Mouse (Mus musculus) liver, embryonic 12.5 days (tissue): ENCODE results near the gene Scyl1. TPM values are rescaled to one million over a fixed set of nuclear protein-coding genes. Genes with fewer than 3 reads are reported as not detected.

ENCODE experiments used
- ATAC-seq: fragments of 200-750 bp; cut with Nextera tagmentation; 2 replicates; pipeline ENCODE4 v1.8.0; 2017; ENCODE audit warnings: moderate number of reproducible peaks, mild to moderate bottlenecking, moderate library complexity
- H3K27ac ChIP-seq: fragments of 300-500 bp; sonication (generic); 2 replicates; pipeline ENCODE4 v1.5.1; 2016; ENCODE audit warnings: mild to moderate bottlenecking
- H3K27me3 ChIP-seq: fragments of 300-500 bp; sonication (generic); replicated peaks from 2 replicates; pipeline ENCODE4 v1.6.1; 2016; ENCODE audit warnings: mild to moderate bottlenecking, moderate library complexity
- H3K36me3 ChIP-seq: fragments of 300-500 bp; sonication (generic); 2 replicates; pipeline ENCODE4 v1.6.1; 2016; ENCODE audit warnings: mild to moderate bottlenecking, moderate library complexity
- H3K4me1 ChIP-seq: fragments of 300-500 bp; sonication (generic); 2 replicates; pipeline ENCODE4 v1.6.1; 2016
- H3K4me2 ChIP-seq: fragments of 300-500 bp; sonication (generic); 2 replicates; pipeline ENCODE4 v1.6.1; 2016; ENCODE audit warnings: mild to moderate bottlenecking, moderate library complexity
- H3K4me3 ChIP-seq: fragments of 300-500 bp; sonication (generic); 2 replicates; pipeline ENCODE4 v1.5.1; 2016; ENCODE audit warnings: mild to moderate bottlenecking, moderate library complexity
- H3K9ac ChIP-seq: fragments of 300-500 bp; sonication (generic); 2 replicates; pipeline ENCODE4 v1.6.1; 2016; ENCODE audit warnings: mild to moderate bottlenecking, moderate library complexity
- H3K9me3 ChIP-seq: fragments of 300-500 bp; sonication (generic); replicated peaks from 2 replicates; pipeline ENCODE4 v1.6.1; 2016; ENCODE audit warnings: mild to moderate bottlenecking, moderate library complexity
- WGBS: fragments of 180-500 bp; shearing (Covaris S2); methylation state at CpG from one replicate; pipeline ENCODE4 v1.1.7; 2016; ENCODE audit not compliant: insufficient replicate concordance; 5-methylcytosine and 5-hydroxymethylcytosine counted together
- polyA plus RNA-seq: library from polyadenylated mRNA; unstranded; fragments of >200 nt; fragmentation: Nextera tagmentation; extraction: Ambion mirVana; gene quantifications from 2 replicates; pipeline ENCODE4 v1.2.1, GENCODE M21; 2016

The Scyl1 gene
- polyA plus RNA-seq, 1 experiment from 2014 or later, result 39.7 TPM

DNA sequence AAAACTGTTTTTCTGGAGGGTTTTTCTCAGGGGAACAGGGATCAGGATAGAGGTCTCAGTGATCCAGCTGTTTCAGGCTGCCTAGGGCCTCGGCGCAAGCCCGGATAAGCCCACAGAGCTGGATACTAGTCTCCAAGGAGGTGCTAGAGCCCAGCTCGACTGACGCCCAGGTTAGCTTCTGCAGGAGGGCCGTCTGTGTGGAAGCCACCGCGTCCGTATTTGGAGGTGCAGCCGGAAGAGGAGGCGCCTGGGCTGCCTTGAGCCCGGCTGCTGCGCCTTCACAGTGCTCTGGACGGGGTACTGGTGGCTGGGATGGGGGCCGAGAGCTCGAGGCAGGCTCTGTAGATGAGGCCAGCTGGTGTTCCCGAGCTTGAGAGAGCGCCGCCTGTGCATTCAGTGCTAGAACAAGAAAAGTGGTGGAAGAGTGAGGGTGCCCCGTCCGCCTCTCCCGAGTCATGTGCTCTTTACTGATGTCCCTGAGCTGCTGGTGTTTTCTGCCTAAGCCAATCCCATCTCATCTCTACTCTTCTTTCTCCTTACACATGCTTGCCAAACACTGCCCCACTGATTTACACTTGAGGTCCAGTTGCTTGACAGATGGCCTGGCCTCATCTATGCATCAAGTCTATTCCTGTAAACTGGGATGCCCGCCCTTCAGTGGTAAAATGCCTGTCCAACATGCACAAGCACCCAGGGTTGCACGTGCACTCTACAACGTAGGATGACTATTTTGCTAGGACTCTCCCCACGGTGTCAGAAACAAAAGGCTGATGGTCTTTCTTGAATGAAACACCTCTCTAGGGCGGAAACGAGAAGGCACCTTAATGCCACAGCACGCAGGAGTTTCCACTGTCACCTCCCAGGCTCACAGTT, 40.7 kb downstream of the Scyl1 start:
- peaks cover 10% of the 10 kb centered on the region for H3K36me3 ChIP-seq
- peak overlapping the region; percentile 55 for H3K27ac ChIP-seq
- H3K9me3 ChIP-seq, result no peaks in the 10 kb centered on the region
- H3K4me2 ChIP-seq, result peak overlapping the region; percentile 92
- ATAC-seq, result no peak
- peaks cover 53% of the 10 kb centered on the region for H3K4me1 ChIP-seq
- H3K9ac ChIP-seq, result peak overlapping the region; percentile 79
- H3K27me3 ChIP-seq, result peaks cover 20% of the 10 kb centered on the region
- 65% methylated on average over 29 of the region's 29 CpGs for WGBS
- peak overlapping the region; percentile 73 for H3K4me3 ChIP-seq

DNA sequence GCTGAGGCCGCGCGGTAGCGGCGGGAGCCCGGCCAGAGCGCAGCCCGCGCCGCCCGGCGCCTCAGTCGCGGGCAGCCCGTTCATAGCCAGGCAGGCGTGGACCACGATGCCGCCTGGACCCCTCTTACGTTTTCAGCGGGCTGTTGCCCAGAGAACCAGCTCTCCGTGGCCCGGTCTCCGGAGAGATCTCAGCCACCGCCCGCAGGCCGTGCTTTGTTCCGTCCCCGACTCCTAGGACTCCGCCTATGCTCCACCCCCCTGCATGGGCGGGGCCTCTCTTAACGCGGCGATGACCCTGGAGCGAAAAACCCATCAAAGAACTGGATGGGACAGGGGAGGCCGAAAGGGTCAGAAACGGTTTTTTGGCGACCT, 41.8 kb downstream of the Scyl1 start, which contains the start of gene Fam89b:
TSS of gene Fam89b (minus strand) at position 210 of the 372 bp plus-strand sequence.
- peak within 1 kb of the TSS; percentile 98 for H3K9ac ChIP-seq
- H3K9me3 ChIP-seq, result no peaks in the 10 kb centered on the region
- H3K27ac ChIP-seq, result peak within 1 kb of the TSS; percentile 97
- H3K36me3 ChIP-seq, result peaks cover 11% of the 10 kb centered on the region
- peaks cover 9% of the 10 kb centered on the region; the same call in 1 of the 2 replicates for H3K27me3 ChIP-seq
- peaks cover 62% of the 10 kb centered on the region for H3K4me1 ChIP-seq
- WGBS, result under 1% methylated on average over 37 of the region's 37 CpGs
- H3K4me2 ChIP-seq, result peak within 1 kb of the TSS; percentile 92
- peak; percentile 62 for ATAC-seq
- H3K4me3 ChIP-seq, result peak within 1 kb of the TSS; percentile 87

DNA sequence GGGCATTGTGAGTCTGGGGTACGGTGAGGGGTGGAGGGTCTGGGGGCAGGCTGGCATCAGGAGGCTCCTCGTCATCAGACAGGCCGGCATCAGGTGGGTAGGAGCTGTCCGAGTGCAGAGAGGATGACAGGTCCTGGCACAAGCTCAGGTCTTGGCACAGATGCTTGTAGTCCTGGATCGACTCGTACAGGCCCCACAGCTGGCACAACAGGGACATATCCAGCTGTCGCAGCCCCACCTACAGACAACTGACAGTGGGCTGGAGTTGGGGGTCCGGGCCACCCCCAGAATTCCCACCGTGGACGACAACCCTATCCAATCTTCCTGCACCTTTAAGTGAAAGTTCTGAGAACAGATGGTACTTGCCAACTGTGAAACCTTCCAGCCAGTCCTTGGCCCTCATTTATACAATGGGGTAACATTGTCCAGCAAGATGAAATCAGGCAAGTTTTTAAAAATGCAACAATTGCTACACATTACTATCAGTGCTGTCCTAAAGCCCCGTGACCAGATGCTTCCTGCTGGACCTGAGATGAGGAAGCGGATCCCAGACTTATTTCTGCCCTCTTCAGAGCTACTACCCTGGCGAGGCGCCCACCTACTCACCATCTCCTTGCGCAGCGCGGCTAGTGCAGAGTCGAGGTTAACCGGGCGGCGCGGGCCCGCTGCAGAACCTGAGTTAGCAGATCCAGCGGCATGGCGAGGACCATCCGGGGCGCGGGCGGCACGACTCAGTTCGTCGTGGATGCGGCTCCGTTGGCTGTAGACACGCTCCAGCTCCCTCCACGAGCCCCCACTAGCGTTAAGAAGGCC, 42.4 kb downstream of the Scyl1 start:
- 12% methylated on average over 37 of the region's 37 CpGs for WGBS
- no peak for ATAC-seq
- peaks cover 68% of the 10 kb centered on the region for H3K4me1 ChIP-seq

DNA sequence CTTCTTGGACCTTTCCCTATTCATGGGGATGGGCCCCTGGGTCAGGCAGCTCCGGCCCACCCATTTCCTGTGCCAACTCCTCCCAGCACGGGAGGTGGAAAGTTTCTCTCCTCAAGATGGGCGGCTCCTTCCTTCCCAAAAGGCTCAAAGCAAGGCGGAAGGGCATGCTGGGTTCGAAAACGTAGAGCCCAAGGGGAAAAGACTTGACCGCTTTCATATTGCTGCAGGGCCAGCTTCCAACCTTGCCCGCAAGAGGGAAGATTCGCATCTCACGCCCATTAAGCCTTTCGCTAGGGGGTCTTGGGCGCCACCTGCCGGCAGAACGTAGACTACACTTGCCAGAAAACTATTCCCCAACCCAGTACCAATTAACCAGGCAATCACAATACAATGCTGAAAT, 43.5 kb downstream of the Scyl1 start:
- no peaks in the 10 kb centered on the region for H3K27me3 ChIP-seq
- H3K4me2 ChIP-seq, result peak overlapping the region; percentile 92
- peak overlapping the region; percentile 97 for H3K27ac ChIP-seq
- 1% methylated on average over 14 of the region's 14 CpGs for WGBS
- H3K9ac ChIP-seq, result peak overlapping the region; percentile 98
- H3K4me3 ChIP-seq, result peak overlapping the region; percentile 87
- no peaks in the 10 kb centered on the region for H3K9me3 ChIP-seq
- ATAC-seq, result no peak
- peaks cover 28% of the 10 kb centered on the region for H3K36me3 ChIP-seq
- peaks cover 79% of the 10 kb centered on the region for H3K4me1 ChIP-seq

More for the DNA sequence above, 42.4 kb downstream of the Scyl1 start:
- Histone ChIP-seq H3K4me3 (peak overlapping the region; percentile 87), H3K4me2 (peak overlapping the region; percentile 92), H3K27me3 (0 out of 2 replicates have a peak, but pooled peaks cover 3% of the 10 kb centered on the region), H3K9me3 (no peaks in the 10 kb centered on the region), H3K9ac (peak overlapping the region; percentile 98), H3K36me3 (peaks cover 17% of the 10 kb centered on the region), H3K27ac (peak overlapping the region; percentile 97)

DNA sequence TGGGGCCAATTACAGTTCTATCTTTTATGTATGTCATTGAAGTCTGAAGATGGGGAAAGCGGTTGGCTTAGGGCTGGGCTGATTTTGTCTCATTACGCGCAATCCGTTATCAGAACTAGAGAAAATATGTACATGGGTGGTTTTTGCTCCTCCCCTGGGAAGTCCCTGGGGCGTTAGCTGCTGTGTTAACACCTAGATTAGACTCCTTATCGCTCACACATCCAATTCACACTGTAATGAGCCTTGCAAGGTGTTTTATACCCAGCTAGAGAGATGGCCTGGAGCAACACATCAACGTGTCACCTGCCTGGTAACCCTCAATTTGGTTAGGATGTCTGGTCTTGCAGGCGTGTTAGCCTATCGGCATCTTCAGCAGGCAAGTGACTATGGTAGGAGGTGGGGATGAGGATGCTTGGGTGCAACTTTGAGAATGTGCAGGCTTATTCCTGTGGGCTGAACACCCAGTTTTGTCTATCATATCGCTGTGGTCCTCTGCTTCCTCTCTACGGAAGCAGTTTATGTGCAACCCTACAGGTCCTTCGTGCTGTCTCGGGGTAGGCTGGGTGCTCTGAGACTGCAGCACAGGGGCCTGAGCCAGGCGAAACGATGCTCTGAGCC, 44.1 kb downstream of the Scyl1 start:
- Histone ChIP-seq H3K4me2 (peak overlapping the region; percentile 92), H3K27me3 (no peaks in the 10 kb centered on the region), H3K36me3 (peaks cover 34% of the 10 kb centered on the region), H3K9me3 (no peaks in the 10 kb centered on the region), H3K4me1 (peaks cover 84% of the 10 kb centered on the region), H3K4me3 (peak overlapping the region; percentile 87), H3K27ac (peak overlapping the region; percentile 97), H3K9ac (peak overlapping the region; percentile 98)
- 26% methylated on average over 15 of the region's 15 CpGs for WGBS
- ATAC-seq, result peak; percentile 62

DNA sequence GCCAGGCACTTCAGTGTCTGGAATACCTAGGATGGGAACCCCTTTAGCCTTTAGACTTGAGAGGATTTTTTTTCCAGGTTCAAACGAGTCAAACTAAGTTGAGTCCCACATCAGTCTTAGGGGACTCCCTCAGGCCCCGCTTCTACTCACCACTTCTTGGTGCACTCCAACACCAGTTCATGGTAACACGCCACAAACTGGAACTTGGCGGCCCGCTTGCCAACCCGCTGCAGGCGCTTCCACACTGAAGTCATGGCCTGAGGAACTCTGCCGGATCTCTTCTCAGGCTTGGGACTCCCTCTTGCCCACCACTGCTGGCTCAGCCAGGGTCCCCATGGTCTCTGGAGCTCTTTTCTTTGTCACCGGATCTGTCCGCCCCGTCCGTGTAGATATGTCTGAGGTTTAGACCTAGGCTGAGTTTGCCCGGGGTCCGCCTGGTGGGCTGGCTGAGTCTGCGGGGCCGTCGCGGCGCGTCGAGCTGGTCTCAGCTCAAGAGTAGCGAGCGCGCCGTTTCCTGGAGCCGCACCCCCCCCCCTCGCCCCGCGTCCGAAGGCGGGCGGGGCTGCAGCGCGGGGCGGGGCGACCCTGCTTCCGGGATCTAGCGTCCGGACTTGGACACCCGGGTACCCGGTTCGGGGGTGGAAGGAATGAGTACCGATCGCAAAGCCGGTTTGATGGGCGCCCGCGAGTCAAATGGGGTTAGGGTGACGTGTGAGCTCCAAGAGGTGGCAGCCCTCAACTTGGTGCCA, 45.3 kb downstream of the Scyl1 start, which contains the start of gene Ehbp1l1:
TSS of gene Ehbp1l1 (minus strand) at position 551 of the 749 bp plus-strand sequence.
- H3K9ac ChIP-seq, result peak within 1 kb of the TSS; percentile 98
- ATAC-seq, result peak; percentile 35
- H3K4me3 ChIP-seq, result peak within 1 kb of the TSS; percentile 87
- peak within 1 kb of the TSS; percentile 97 for H3K27ac ChIP-seq
- peak within 1 kb of the TSS; percentile 92 for H3K4me2 ChIP-seq
- H3K36me3 ChIP-seq, result peaks cover 45% of the 10 kb centered on the region
- no peaks in the 10 kb centered on the region for H3K27me3 ChIP-seq
- H3K4me1 ChIP-seq, result peaks cover 84% of the 10 kb centered on the region
- WGBS, result 2% methylated on average over 49 of the region's 49 CpGs
- H3K9me3 ChIP-seq, result no peaks in the 10 kb centered on the region

DNA sequence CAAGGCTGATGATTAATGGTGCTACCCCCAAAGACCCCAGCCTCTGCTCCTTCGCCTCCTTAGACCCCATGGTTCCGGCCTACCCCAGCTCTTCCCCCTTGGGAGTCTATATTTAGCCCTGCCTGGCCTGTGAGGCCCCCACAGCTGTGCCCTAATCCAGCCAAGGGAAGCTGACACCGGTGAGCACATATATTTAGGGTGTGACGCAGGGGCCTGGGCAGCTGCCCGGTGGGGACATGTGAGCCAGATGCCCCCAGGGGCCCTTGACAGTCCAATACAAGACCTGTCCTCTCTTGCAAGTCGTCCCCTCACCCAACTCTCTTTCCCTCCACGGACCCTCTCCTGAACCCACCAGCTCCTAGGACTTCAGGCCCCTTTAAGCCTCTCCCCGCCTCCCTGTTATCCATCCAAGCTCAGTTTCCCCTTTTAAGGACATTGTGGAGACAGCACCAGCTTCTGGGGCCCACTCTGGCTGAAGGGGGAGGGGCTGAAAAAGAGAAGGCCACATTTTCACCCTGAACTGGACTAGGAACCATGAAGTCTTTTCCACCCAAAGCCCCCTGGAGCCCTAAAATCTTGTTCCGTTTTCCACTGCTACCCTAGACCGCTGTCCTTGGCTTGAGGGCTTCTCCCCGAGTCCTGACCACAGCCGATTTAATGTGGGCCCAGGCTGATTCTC, 46.1 kb downstream of the Scyl1 start:
- peak overlapping the region; percentile 87 for H3K4me3 ChIP-seq
- WGBS, result 14% methylated on average over 12 of the region's 12 CpGs
- H3K36me3 ChIP-seq, result peaks cover 49% of the 10 kb centered on the region
- no peak for ATAC-seq
- H3K27me3 ChIP-seq, result no peaks in the 10 kb centered on the region
- H3K4me1 ChIP-seq, result peaks cover 84% of the 10 kb centered on the region
- H3K9ac ChIP-seq, result peak overlapping the region; percentile 98
- peak overlapping the region; percentile 92 for H3K4me2 ChIP-seq
- no peaks in the 10 kb centered on the region for H3K9me3 ChIP-seq
- peak overlapping the region; percentile 97 for H3K27ac ChIP-seq

DNA sequence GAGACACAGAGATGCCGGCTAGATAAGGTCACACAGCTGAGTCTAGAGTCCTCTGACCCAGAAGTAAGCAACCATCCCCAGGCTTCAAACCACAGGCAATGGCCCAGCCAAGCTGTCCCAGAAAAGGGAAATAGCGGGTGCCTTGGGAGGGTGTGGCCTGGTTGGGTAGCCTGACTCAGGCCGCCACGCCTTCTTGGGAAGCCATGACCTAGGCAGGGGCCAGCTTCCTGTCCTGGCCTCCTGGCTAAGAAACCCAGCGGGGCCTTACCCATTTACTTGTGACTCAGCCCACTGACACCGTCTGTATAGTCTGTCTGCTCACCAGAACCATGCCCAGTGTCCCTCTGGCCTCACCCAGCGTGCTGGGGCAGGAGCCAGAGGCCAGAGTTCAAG, 46.7 kb downstream of the Scyl1 start:
- H3K4me3 ChIP-seq, result peak overlapping the region; percentile 87
- peak; percentile 61 for ATAC-seq
- WGBS, result 19% methylated on average over 7 of the region's 7 CpGs
- peaks cover 81% of the 10 kb centered on the region for H3K4me1 ChIP-seq
- no peaks in the 10 kb centered on the region for H3K9me3 ChIP-seq
- peak overlapping the region; percentile 98 for H3K9ac ChIP-seq
- H3K27me3 ChIP-seq, result no peaks in the 10 kb centered on the region
- peak overlapping the region; percentile 92 for H3K4me2 ChIP-seq
- peaks cover 53% of the 10 kb centered on the region for H3K36me3 ChIP-seq
- peak overlapping the region; percentile 97 for H3K27ac ChIP-seq

DNA sequence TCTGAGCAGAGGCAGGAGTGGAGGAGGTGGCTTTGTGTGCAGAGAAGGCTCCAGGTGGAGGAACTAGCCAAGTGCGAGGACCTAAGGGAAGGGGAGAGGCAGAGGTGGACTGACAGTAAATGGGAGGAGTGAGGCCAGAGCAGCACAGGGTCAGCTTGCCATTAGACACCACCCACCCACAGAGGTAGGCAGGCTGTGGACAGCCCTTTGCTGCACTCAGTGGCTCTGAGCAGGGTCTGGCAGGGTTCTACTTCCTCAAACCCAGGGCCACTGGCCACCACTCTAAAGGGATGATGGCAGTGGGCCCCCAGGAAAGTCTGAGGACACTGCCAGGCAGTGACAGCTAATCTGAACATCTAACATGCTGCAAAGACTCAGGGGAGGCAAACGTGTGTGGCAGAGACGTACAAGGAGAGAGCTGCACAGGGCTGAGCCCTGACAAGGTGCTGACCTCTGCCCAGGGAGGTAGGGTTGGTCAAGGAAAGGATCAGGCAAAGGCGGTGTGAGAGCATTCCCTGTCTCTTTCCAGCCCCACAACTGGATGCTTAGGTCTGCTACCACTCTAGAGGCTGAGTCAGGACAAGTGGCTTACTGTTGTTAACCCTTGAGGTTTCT, 47.2 kb downstream of the Scyl1 start:
- peaks cover 80% of the 10 kb centered on the region for H3K4me1 ChIP-seq
- ATAC-seq, result no peak

DNA sequence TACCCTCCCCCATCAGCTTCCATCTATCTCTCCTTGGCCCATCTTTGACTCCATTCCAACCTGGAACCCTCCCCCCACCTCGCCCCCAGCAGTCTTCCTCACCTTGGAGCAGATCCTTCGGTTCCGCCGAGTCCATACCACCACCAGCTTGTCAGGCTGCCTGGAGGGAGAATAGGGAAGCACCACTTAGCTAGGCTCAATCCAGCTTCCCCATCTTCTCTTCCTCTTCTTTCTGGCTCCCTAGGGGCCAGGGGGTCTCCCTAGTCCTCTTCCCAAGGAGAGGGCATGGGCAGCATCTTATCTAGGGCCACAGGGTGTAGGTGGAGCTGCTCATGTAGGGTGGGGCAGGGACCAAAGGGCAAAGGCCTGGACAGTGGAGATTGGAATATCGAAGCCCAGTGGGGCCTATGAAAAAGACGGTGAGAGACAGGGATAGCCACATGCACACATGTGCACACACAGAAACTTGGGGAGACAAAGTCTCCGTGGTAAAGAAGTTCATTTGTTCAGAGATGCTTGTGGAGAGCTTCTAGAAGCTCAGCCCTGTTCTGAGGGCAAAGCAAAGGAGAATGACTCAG, 48.3 kb downstream of the Scyl1 start:
- Histone ChIP-seq H3K9me3 (no peaks in the 10 kb centered on the region), H3K27me3 (no peaks in the 10 kb centered on the region), H3K27ac (peak overlapping the region; percentile 97), H3K9ac (peak overlapping the region; percentile 98), H3K36me3 (peaks cover 65% of the 10 kb centered on the region), H3K4me2 (peak overlapping the region; percentile 92), H3K4me1 (peaks cover 76% of the 10 kb centered on the region), H3K4me3 (peak overlapping the region; percentile 87)
- WGBS, result 47% methylated on average over 7 of the region's 7 CpGs
- peak; percentile 77 for ATAC-seq

More for the DNA sequence above, 47.2 kb downstream of the Scyl1 start:
- H3K4me3 ChIP-seq, result peak overlapping the region; percentile 87
- H3K9me3 ChIP-seq, result no peaks in the 10 kb centered on the region
- no peaks in the 10 kb centered on the region for H3K27me3 ChIP-seq
- H3K4me2 ChIP-seq, result peak overlapping the region; percentile 92
- peak overlapping the region; percentile 97 for H3K27ac ChIP-seq
- WGBS, result 25% methylated on average over 4 of the region's 4 CpGs
- H3K36me3 ChIP-seq, result peaks cover 58% of the 10 kb centered on the region
- peak overlapping the region; percentile 98 for H3K9ac ChIP-seq
